Mouse (Mus musculus) MEL (cell line): Measurements from ENCODE around the gene Safb2. TPM values are rescaled to one million over a fixed set of nuclear protein-coding genes. Genes with fewer than 3 reads are reported as not detected.

Experiments
- DNase-seq: peaks from one replicate; pipeline ENCODE4 v3.0.0; 2011; ENCODE audit warnings: low read depth, low spot score
- H3K27ac ChIP-seq: 2 replicates; pipeline ENCODE4 v1.5.1; 2012; ENCODE audit warnings: low read depth, mild to moderate bottlenecking, control low read depth, low read length, moderate library complexity; ENCODE audit not compliant: control insufficient read depth
- H3K27me3 ChIP-seq, 2 experiments: fragments of 150-350 bp in 1 of 2; sonication (generic) in 1 of 2; 2 replicates each; pipeline ENCODE4 v1.6.1; 2012; ENCODE audit warnings: low read length in 2 of 2, mild to moderate bottlenecking in 2 of 2, improper control_type of control experiment in 1 of 2, moderate library complexity in 1 of 2; ENCODE audit not compliant: insufficient read depth in 2 of 2, control insufficient read depth in 1 of 2
- H3K36me3 ChIP-seq, 2 experiments: 2 replicates each; pipeline ENCODE4 v1.6.1; 2012 to 2014; ENCODE audit warnings: low read length in 2 of 2, improper control_type of control experiment in 1 of 2, inconsistent platforms in 1 of 2, mild to moderate bottlenecking in 1 of 2; ENCODE audit not compliant: insufficient read depth in 2 of 2, control insufficient read depth in 1 of 2
- H3K4me1 ChIP-seq, 2 experiments: fragments of 150-350 bp in 1 of 2; sonication (generic) in 1 of 2; 2 replicates each; pipeline ENCODE4 v1.6.1; 2012; ENCODE audit warnings: low read length in 2 of 2, improper control_type of control experiment in 1 of 2, mild to moderate bottlenecking in 1 of 2; ENCODE audit not compliant: insufficient read depth in 2 of 2, control insufficient read depth in 1 of 2
- H3K4me3 ChIP-seq, 2 experiments: fragments of 150-350 bp in 1 of 2; sonication (generic) in 1 of 2; 2 replicates each; pipeline ENCODE4 v1.5.1; 2012; ENCODE audit warnings: low read depth in 2 of 2, low read length in 2 of 2, mild to moderate bottlenecking in 2 of 2, moderate library complexity in 2 of 2, control low read depth in 1 of 2, improper control_type of control experiment in 1 of 2; ENCODE audit not compliant: control insufficient read depth in 1 of 2, insufficient read depth in 1 of 2
- H3K79me2 ChIP-seq: 2 replicates; pipeline ENCODE4 v1.6.1; 2012; ENCODE audit warnings: mild to moderate bottlenecking, low read length, moderate library complexity; ENCODE audit not compliant: control insufficient read depth, poor library complexity, insufficient read depth
- H3K9ac ChIP-seq: 2 replicates; pipeline ENCODE4 v1.6.1; 2012; ENCODE audit warnings: low read depth, mild to moderate bottlenecking, control low read depth, low read length, moderate library complexity; ENCODE audit not compliant: control insufficient read depth, poor library complexity, severe bottlenecking
- H3K9me3 ChIP-seq: fragments of 150-350 bp; sonication (generic); replicated peaks from 2 replicates; pipeline ENCODE4 v1.6.1; 2012; ENCODE audit warnings: mild to moderate bottlenecking, low read length, improper control_type of control experiment, moderate library complexity; ENCODE audit not compliant: insufficient read depth
- CHD1 ChIP-seq: IDR thresholded peaks from 2 replicates; pipeline ENCODE4 v1.6.1; 2012; ENCODE audit warnings: low read depth, mild to moderate bottlenecking, inconsistent platforms, low read length, improper control_type of control experiment
- CHD2 ChIP-seq: IDR thresholded peaks from 2 replicates; pipeline ENCODE4 v1.6.1; 2011; ENCODE audit warnings: low read length, improper control_type of control experiment
- CTCF ChIP-seq, 3 experiments: IDR thresholded peaks in 2 of 3; conservative IDR thresholded peaks in 1 of 3; 2 replicates each; pipeline ENCODE4 v1.5.1; 2011 to 2012; ENCODE audit warnings: low read length in 3 of 3, low read depth in 2 of 3, mild to moderate bottlenecking in 2 of 3, improper control_type of control experiment in 1 of 3, inconsistent platforms in 1 of 3, mixed read lengths in 1 of 3, moderate library complexity in 1 of 3; ENCODE audit not compliant: control insufficient read depth in 1 of 3, insufficient read depth in 1 of 3, poor library complexity in 1 of 3, severe bottlenecking in 1 of 3
- E2F4 ChIP-seq: IDR thresholded peaks from 2 replicates; pipeline ENCODE4 v1.6.1; 2011; ENCODE audit warnings: low read depth, low read length, improper control_type of control experiment, borderline replicate concordance
- ELF1 ChIP-seq: IDR thresholded peaks from 2 replicates; pipeline ENCODE4 v1.6.1; 2014; ENCODE audit warnings: low read depth, mild to moderate bottlenecking, inconsistent platforms, low read length, improper control_type of control experiment, moderate library complexity
- EP300 ChIP-seq, 2 experiments: IDR thresholded peaks; 2 replicates each; pipeline ENCODE4 v1.6.1; 2011; ENCODE audit warnings: improper control_type of control experiment in 2 of 2, low read length in 2 of 2, low read depth in 1 of 2, mild to moderate bottlenecking in 1 of 2
- ETS1 ChIP-seq: IDR thresholded peaks from 2 replicates; pipeline ENCODE4 v1.6.1; 2012; ENCODE audit warnings: low read depth, mild to moderate bottlenecking, inconsistent platforms, low read length, improper control_type of control experiment, moderate library complexity
- GATA1 ChIP-seq: IDR thresholded peaks from 2 replicates; pipeline ENCODE4 v1.6.1; 2011; ENCODE audit warnings: low read depth, low read length, improper control_type of control experiment
- HCFC1 ChIP-seq: IDR thresholded peaks from 2 replicates; pipeline ENCODE4 v1.6.1; 2012; ENCODE audit warnings: low read depth, mild to moderate bottlenecking, inconsistent platforms, low read length, improper control_type of control experiment, moderate library complexity
- MAX ChIP-seq: IDR thresholded peaks from 2 replicates; pipeline ENCODE4 v1.6.1; 2011; ENCODE audit warnings: low read length, improper control_type of control experiment
- MAZ ChIP-seq: IDR thresholded peaks from 2 replicates; pipeline ENCODE4 v1.6.1; 2012; ENCODE audit warnings: low read depth, mild to moderate bottlenecking, inconsistent platforms, low read length, improper control_type of control experiment
- MXI1 ChIP-seq: IDR thresholded peaks from 2 replicates; pipeline ENCODE4 v1.6.1; 2011; ENCODE audit warnings: mild to moderate bottlenecking, low read depth, low read length, improper control_type of control experiment
- MYC ChIP-seq: IDR thresholded peaks from 2 replicates; pipeline ENCODE4 v1.6.1; 2011; ENCODE audit warnings: low read depth, mild to moderate bottlenecking, low read length, improper control_type of control experiment, moderate library complexity
- NELFE ChIP-seq: IDR thresholded peaks from 2 replicates; pipeline ENCODE4 v1.6.1; 2011; ENCODE audit warnings: low read depth, low read length, improper control_type of control experiment
- NRF1 ChIP-seq: IDR thresholded peaks from 2 replicates; pipeline ENCODE4 v1.6.1; 2014; ENCODE audit warnings: low read depth, mild to moderate bottlenecking, inconsistent platforms, low read length, improper control_type of control experiment, moderate library complexity; ENCODE audit not compliant: poor library complexity, insufficient read depth, severe bottlenecking
- POLR2AphosphoS2 ChIP-seq: IDR thresholded peaks from 2 replicates; pipeline ENCODE4 v1.6.1; 2011; ENCODE audit warnings: low read length, improper control_type of control experiment
- RCOR1 ChIP-seq: IDR thresholded peaks from 2 replicates; pipeline ENCODE4 v1.6.1; 2012; ENCODE audit warnings: low read depth, mild to moderate bottlenecking, inconsistent platforms, low read length, improper control_type of control experiment
- SIN3A ChIP-seq: IDR thresholded peaks from 2 replicates; pipeline ENCODE4 v1.6.1; 2012; ENCODE audit warnings: low read length, improper control_type of control experiment, inconsistent platforms
- SMC3 ChIP-seq: IDR thresholded peaks from 2 replicates; pipeline ENCODE4 v1.6.1; 2011; ENCODE audit warnings: low read depth, low read length, improper control_type of control experiment
- TAL1 ChIP-seq: IDR thresholded peaks from 2 replicates; pipeline ENCODE4 v1.6.1; 2012; ENCODE audit warnings: mild to moderate bottlenecking, inconsistent platforms, low read length, moderate library complexity, mixed read lengths
- TBP ChIP-seq: IDR thresholded peaks from 2 replicates; pipeline ENCODE4 v1.8.0; 2011; ENCODE audit warnings: low read depth, low read length, improper control_type of control experiment
- UBTF ChIP-seq: IDR thresholded peaks from 2 replicates; pipeline ENCODE4 v1.6.1; 2012; ENCODE audit warnings: low read depth, mild to moderate bottlenecking, inconsistent platforms, low read length, improper control_type of control experiment, moderate library complexity, borderline replicate concordance; ENCODE audit not compliant: insufficient read depth
- USF2 ChIP-seq, 2 experiments: IDR thresholded peaks; 2 replicates each; pipeline ENCODE4 v1.6.1; 2011 to 2012; ENCODE audit warnings: improper control_type of control experiment in 2 of 2, low read length in 2 of 2, borderline replicate concordance in 1 of 2, inconsistent platforms in 1 of 2, low read depth in 1 of 2, mild to moderate bottlenecking in 1 of 2; ENCODE audit not compliant: insufficient read depth in 1 of 2
- ZKSCAN1 ChIP-seq: IDR thresholded peaks from 2 replicates; pipeline ENCODE4 v1.6.1; 2012; ENCODE audit warnings: low read depth, mild to moderate bottlenecking, inconsistent platforms, low read length, improper control_type of control experiment, moderate library complexity
- ZMIZ1 ChIP-seq: IDR thresholded peaks from 2 replicates; pipeline ENCODE4 v1.6.1; 2012; ENCODE audit warnings: low read depth, mild to moderate bottlenecking, inconsistent platforms, low read length, improper control_type of control experiment, moderate library complexity
- ZNF384 ChIP-seq: IDR thresholded peaks from 2 replicates; pipeline ENCODE4 v1.6.1; 2012; ENCODE audit warnings: low read depth, mild to moderate bottlenecking, inconsistent platforms, low read length, improper control_type of control experiment
- polyA plus RNA-seq, 2 experiments: library from polyadenylated mRNA; stranded (reverse) in 1 of 2; unstranded in 1 of 2; fragments of >175 nt in 1 of 2; fragments of >200 nt in 1 of 2; gene quantifications; 2 replicates each; pipeline versions ENCODE4 v1.2.1 to v1.2.4; 2012; ENCODE audit warnings: low replicate concordance in 2 of 2, low read depth in 1 of 2; ENCODE audit not compliant: insufficient read length in 2 of 2, insufficient read depth in 1 of 2, missing spikeins in 1 of 2
- total RNA-seq: library from RNA; depleted of rRNA; stranded (reverse); fragments of 300-350 nt; gene quantifications from 2 replicates; pipeline ENCODE4 v1.2.3, GENCODE M21; 2012

The Safb2 gene
- total and polyA plus RNA-seq, 3 experiments, result 61.6 to 741 (median 217) TPM

GRCm38 (mm10) chr17:56625495-56625894 lies 41.1 kb upstream of the Safb2 start:
- Histone ChIP-seq H3K4me3 (peak overlapping the region; percentile 92 to 99), H3K27ac (peak overlapping the region; percentile 96), H3K9ac (peak overlapping the region; percentile 95), H3K79me2 (peaks cover 40% of the 10 kb centered on the region), H3K36me3 (peaks cover 19 to 28% of the 10 kb centered on the region in 2 experiments), H3K27me3 (no peaks in the 10 kb centered on the region), H3K4me1 (peaks cover 10 to 32% of the 10 kb centered on the region in 2 experiments; a peak in 3 of 4 replicates), H3K9me3 (no peaks in the 10 kb centered on the region)
- TF ChIP-seq ELF1, result 0 out of 2 replicates have a peak, but pooled peaks have one; percentile 5
- no peak for TF ChIP-seq CHD1
- no peak for TF ChIP-seq NRF1
- TF ChIP-seq MXI1, result peak; percentile 60; the same call in 1 of the 2 replicates
- no peak for TF ChIP-seq ZMIZ1
- peak; percentile 34 to 56; a peak in 2 of 4 replicates for TF ChIP-seq EP300 (IDR thresholded peaks at IDR 0.05; ENCODE audit: low read depth in 1 of 2, low read length in 2 of 2)
- no peak for TF ChIP-seq SMC3
- no peak for TF ChIP-seq CHD2
- TF ChIP-seq HCFC1, result no peak; the same call in 1 of the 2 replicates
- 0 out of 2 replicates have a peak, but pooled peaks have one; percentile 8 for TF ChIP-seq TAL1
- TF ChIP-seq NELFE, result peak; percentile 15; the same call in 1 of the 2 replicates
- TF ChIP-seq CTCF (IDR thresholded peaks at IDR 0.05 in 2 of 3, conservative IDR thresholded peaks at IDR 0.05 in 1 of 3; ENCODE audit: control insufficient read depth in 1 of 3, insufficient read depth in 1 of 3, low read depth in 2 of 3, low read length in 3 of 3, poor library complexity in 1 of 3, severe bottlenecking in 1 of 3), result no peak
- TF ChIP-seq POLR2AphosphoS2, result peak; percentile 76; the same call in 1 of the 2 replicates
- no peak for TF ChIP-seq UBTF
- TF ChIP-seq MAX, result peak; percentile 12; the same call in 1 of the 2 replicates
- no peak for TF ChIP-seq E2F4
- peak; percentile 36; the same call in 1 of the 2 replicates for TF ChIP-seq RCOR1
- peak; percentile 60 for TF ChIP-seq TBP
- peak; percentile 63 for TF ChIP-seq SIN3A
- TF ChIP-seq ETS1, result peak; percentile 85
- peak; percentile 64; the same call in 1 of the 2 replicates for TF ChIP-seq GATA1
- TF ChIP-seq MYC, result no peak
- peak; percentile 90 for DNase-seq

GRCm38 (mm10) chr17:56617628-56618027 lies 33.2 kb upstream of the Safb2 start:
- Histone ChIP-seq H3K9ac (no peak overlapping the region), H3K9me3 (no peaks in the 10 kb centered on the region), H3K27ac (no peak overlapping the region), H3K4me1 (no peaks in the 10 kb centered on the region), H3K36me3 (peaks cover 0 to 15% of the 10 kb centered on the region in 2 experiments; a peak in 2 of 4 replicates), H3K27me3 (no peaks in the 10 kb centered on the region), H3K4me3 (no peak overlapping the region), H3K79me2 (peaks cover 22% of the 10 kb centered on the region)
- no peak for DNase-seq
- TF ChIP-seq ELF1 (no peak), POLR2AphosphoS2 (no peak), ZKSCAN1 (no peak), ZNF384 (no peak), USF2 (IDR thresholded peaks at IDR 0.05; ENCODE audit: borderline replicate concordance in 1 of 2, insufficient read depth in 1 of 2, low read depth in 1 of 2, low read length in 2 of 2) (no peak), SMC3 (no peak), MAZ (no peak), GATA1 (no peak), TBP (no peak), CHD1 (no peak), MYC (no peak)
